Mouse (Mus musculus) urinary bladder, postnatal 4 days (tissue): Measurements from ENCODE around the gene Fhl5.
"Not testable (repeated sequence)": the region's sequence is repeated elsewhere in the genome, so short reads cannot be mapped to it uniquely, and the experiment has no call there.

ENCODE experiments used
- DNase-seq, 2 experiments: peaks; one replicate each; pipeline ENCODE4 v3.0.0; 2021 to 2022; ENCODE audit warnings: low spot score in 2 of 2

Fhl5 gene

GRCm38 (mm10) chr4:25242776-25243175 lies at the start of gene Fhl5:
Gene Fhl5 (minus strand): TSS chr4:25242876.
- no peak for DNase-seq

- not testable (repeated sequence) for DNase-seq
Measured at GRCm38 (mm10) chr4:25285002-25285401, 42.3 kb upstream of the Fhl5 start.

GRCm38 (mm10) chr4:25281671-25282038 lies 39.0 kb upstream of the Fhl5 start, which contains the start of gene Ufl1:
Gene Ufl1 (minus strand): TSS chr4:25281821.
- DNase-seq: peak; percentile 96 to 97

GRCm38 (mm10) chr4:25280938-25281670 lies 38.4 kb upstream of the Fhl5 start:
- DNase-seq: no peak

GRCm38 (mm10) chr4:25272861-25273627 lies 30.4 kb upstream of the Fhl5 start:
- DNase-seq: no peak

GRCm38 (mm10) chr4:25271926-25272325 lies 29.2 kb upstream of the Fhl5 start:
- no peak for DNase-seq

GRCm38 (mm10) chr4:25267144-25267543 lies 24.5 kb upstream of the Fhl5 start:
- DNase-seq: no peak

- DNase-seq: no peak
Measured at GRCm38 (mm10) chr4:25257822-25258398, 15.2 kb upstream of the Fhl5 start.

- not testable (repeated sequence) for DNase-seq
Measured at GRCm38 (mm10) chr4:25235663-25236062, 7.0 kb downstream of the Fhl5 start.

GRCm38 (mm10) chr4:25233767-25234166 lies 8.9 kb downstream of the Fhl5 start:
- DNase-seq: not testable (repeated sequence)

- DNase-seq: no peak
Measured at GRCm38 (mm10) chr4:25232546-25232945, 10.1 kb downstream of the Fhl5 start.

GRCm38 (mm10) chr4:25227527-25227926 lies 15.1 kb downstream of the Fhl5 start:
- no peak for DNase-seq

- no peak for DNase-seq
Measured at GRCm38 (mm10) chr4:25221927-25222326, 20.7 kb downstream of the Fhl5 start.

GRCm38 (mm10) chr4:25213451-25213850 lies 29.2 kb downstream of the Fhl5 start:
- no peak for DNase-seq

- no peak for DNase-seq
Measured at GRCm38 (mm10) chr4:25206166-25206565, 36.5 kb downstream of the Fhl5 start.

GRCm38 (mm10) chr4:25197310-25197709 lies 45.4 kb downstream of the Fhl5 start:
- DNase-seq: no peak

GRCm38 (mm10) chr4:25179617-25180208 lies 63.0 kb downstream of the Fhl5 start:
- no peak for DNase-seq
